Mouse (Mus musculus) layer of hippocampus, adult 8-10 months (tissue): ENCODE data around the gene Gm14851. TPM values are rescaled to one million over a fixed set of nuclear protein-coding genes. Genes with fewer than 3 reads are reported as not detected.
"Not testable (repeated sequence)": the region's sequence is repeated elsewhere in the genome, so short reads cannot be mapped to it uniquely, and the experiment has no call there.

Experiments
- DNase-seq, 2 experiments: peaks; one replicate each; pipeline ENCODE4 v3.0.0; 2022; ENCODE audit warnings: low spot score in 2 of 2
- total RNA-seq, 4 experiments: library from RNA; stranded (reverse); gene quantifications; 2 replicates each; pipeline ENCODE4 v1.2.4; 2022

The Gm14851 gene
- not detected for total RNA-seq

GRCm38 (mm10) chr8:21095950-21096349 is at the start of gene Gm14851:
Gene Gm14851, minus strand, starts transcription at chr8:21096050.
- not testable (repeated sequence) for DNase-seq

DNA sequence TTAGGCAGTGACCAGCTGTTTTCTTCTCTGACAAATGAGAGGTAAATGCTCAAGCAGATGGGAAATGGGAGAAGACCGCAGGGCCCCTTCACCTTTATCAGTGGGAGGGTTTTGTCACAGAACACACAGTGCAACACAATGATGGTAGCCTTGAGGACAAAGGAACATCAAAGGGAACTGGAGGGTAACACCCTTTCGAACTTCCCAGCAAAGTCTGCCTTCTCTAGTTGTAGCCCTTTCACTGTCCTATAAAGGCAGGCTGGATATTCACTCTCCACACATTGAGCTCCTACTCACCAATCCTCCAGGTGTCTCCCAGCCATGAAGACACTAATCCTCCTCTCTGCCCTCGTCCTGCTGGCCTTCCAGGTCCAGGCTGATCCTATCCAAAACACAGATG is 38.5 kb upstream of the Gm14851 start, which contains the start of gene Defa30:
Gene Defa30 (plus strand): TSS at position 301 of the 400 bp plus-strand sequence.
- not testable (repeated sequence) for DNase-seq

DNA sequence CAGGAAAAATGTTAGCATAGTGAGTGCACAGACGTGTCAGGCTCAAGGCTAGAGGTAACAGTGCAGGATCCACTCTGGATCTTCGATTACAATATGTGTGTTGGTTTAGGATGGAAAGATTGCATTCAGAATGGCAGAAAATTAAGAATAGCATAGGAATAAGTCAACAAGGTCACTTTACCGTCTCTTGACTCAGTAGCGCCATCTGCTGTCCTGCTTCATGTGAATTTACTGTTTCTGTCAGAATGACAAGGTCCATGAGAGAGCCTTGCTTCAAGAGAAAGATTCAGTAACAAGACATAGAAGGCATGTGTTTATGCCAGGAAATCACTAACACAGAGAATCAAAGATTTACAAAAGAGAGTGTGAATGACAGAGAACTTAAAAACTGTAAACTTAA is 2.7 kb downstream of the Gm14851 start:
- no peak for DNase-seq

GRCm38 (mm10) chr8:21084142-21084541 is 11.7 kb downstream of the Gm14851 start, which contains the start of gene Defa25:
Gene Defa25, plus strand, starts transcription at chr8:21084442.
- not testable (repeated sequence) for DNase-seq

DNA sequence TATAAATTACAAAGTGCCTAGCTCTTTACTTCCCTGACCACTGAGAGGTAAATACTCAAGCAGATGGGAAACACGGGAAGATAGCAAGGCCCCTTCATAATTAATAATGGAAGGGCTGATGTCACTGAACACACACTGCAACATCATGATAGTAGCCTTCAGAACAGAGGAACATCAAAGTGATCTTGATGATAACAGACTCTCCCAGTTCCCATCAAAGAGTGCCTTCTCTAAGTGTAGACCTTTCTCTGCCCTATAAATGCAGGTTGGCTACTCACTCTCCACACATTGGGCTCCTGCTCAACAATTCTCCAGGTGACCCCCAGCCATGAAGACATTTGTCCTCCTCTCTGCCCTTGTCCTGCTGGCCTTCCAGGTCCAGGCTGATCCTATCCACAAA is 31.1 kb downstream of the Gm14851 start, which contains the start of gene Defa35:
Gene Defa35 (plus strand): TSS at position 301 of the 400 bp plus-strand sequence.
- DNase-seq, result not testable (repeated sequence)

DNA sequence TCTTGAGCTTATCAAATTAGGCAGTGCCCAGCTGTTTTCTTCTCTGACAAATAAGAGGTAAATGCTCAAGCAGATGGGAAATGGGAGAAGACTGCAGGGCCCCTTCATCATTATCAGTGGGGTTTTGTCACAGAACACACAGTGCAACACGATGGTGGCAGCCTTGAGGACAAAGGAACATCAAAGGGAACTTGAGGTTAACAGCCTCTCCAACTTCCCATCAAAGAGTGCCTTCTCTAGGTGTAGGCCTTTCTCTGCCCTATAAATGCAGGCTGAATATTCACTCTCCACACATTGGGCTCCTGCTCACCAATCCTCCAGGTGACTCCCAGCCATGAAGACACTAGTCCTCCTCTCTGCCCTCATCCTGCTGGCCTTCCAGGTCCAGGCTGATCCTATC is 41.1 kb downstream of the Gm14851 start, which contains the start of gene Defa23:
Gene Defa23 (plus strand): TSS at position 301 of the 400 bp plus-strand sequence.
- DNase-seq, result not testable (repeated sequence)

Other genes with a start within 250 kb of the Gm14851 start
- gene Defb33, start 203.4 kb downstream of the Gm14851 start, total RNA-seq, result not detected
- not detected for gene Gm15056, start 193.4 kb downstream of the Gm14851 start, total RNA-seq
- not detected for gene Gm6040, start 174.0 kb downstream of the Gm14851 start, total RNA-seq
- not detected for gene AY761185, start 151.3 kb downstream of the Gm14851 start, total RNA-seq
- gene Defa21, start 70.5 kb downstream of the Gm14851 start, total RNA-seq, result not detected
- not detected for gene Defa23, start 41.0 kb downstream of the Gm14851 start, total RNA-seq
- gene Defa35, start 31.0 kb downstream of the Gm14851 start, total RNA-seq, result not detected
- not detected for gene Defa25, start 11.6 kb downstream of the Gm14851 start, total RNA-seq
- gene Defa30, start 38.6 kb upstream of the Gm14851 start, total RNA-seq, result not detected
- gene Defa22, start 66.2 kb upstream of the Gm14851 start, total RNA-seq, result not detected
- not detected for gene Defa31, start 95.6 kb upstream of the Gm14851 start, total RNA-seq
- gene Gm15293, start 105.5 kb upstream of the Gm14851 start, total RNA-seq, result not detected
- not detected for gene Gm15292, start 153.7 kb upstream of the Gm14851 start, total RNA-seq
- not detected for gene Defa27, start 219.5 kb upstream of the Gm14851 start, total RNA-seq
- not detected for gene Defa29, start 231.0 kb upstream of the Gm14851 start, total RNA-seq